Mouse (Mus musculus) cortical plate, adult 2 months (tissue): ENCODE measurements at regions not wholly inside any gene's neighbourhood (a gene's known extent, or its start where the extent isn't known, plus 50 kb on each side); places are given as distances from the start of the nearest gene placed in this dataset.

Source experiments
- CTCF ChIP-seq: fragments of 200-500 bp; IDR thresholded peaks from 2 replicates; pipeline ENCODE4 v1.5.1; 2011; ENCODE audit warnings: mild to moderate bottlenecking, control low read depth, low read length; ENCODE audit not compliant: insufficient read depth; ENCODE audit errors: extremely low read depth
- POLR2A ChIP-seq: fragments of 200-500 bp; IDR thresholded peaks from 2 replicates; pipeline ENCODE4 v1.6.1; 2011; ENCODE audit warnings: mild to moderate bottlenecking, low read length, control low read depth; ENCODE audit not compliant: insufficient read depth; ENCODE audit errors: extremely low read depth

DNA sequence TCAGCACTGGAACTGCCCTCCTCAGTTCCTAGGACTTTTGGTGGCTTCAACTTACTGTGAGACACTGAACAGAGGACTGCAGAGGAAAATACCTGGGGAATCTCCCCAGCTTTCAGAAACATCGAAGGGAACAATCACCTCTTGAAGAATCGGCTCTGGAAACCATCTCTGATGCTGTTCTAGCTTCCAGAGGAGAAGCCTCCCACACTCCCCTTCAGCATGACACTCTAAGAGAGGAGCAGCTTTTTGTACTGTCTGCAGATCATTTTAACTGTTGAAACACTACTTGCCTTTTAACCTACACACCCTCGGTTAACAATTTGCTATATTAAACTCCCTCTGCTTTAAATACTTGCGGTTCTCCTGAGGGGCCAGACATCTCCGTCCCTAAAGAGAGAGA is 664.7 kb upstream of the Isx start:
- no peak for TF ChIP-seq POLR2A
- TF ChIP-seq CTCF, result no peak
